Mouse (Mus musculus) embryonic facial prominence, embryonic 13.5 days (tissue): ENCODE measurements at regions not wholly inside any gene's neighbourhood (a gene's known extent, or its start where the extent isn't known, plus 50 kb on each side); places are given as distances from the start of the nearest gene placed in this dataset.
A peak's percentile ranks its signal among the peaks of the same experiment; 100 is the strongest.

Source experiments
- ATAC-seq: fragments of 200-750 bp; cut with Nextera tagmentation; 2 replicates; pipeline ENCODE4 v1.8.0; 2017; ENCODE audit warnings: low read depth; ENCODE audit not compliant: insufficient number of reproducible peaks, insufficient read depth, low FRiP score, low TSS enrichment
- H3K27ac ChIP-seq: fragments of 300-500 bp; sonication (generic); 2 replicates; pipeline ENCODE4 v1.5.1; 2015; ENCODE audit warnings: moderate library complexity, mild to moderate bottlenecking, inconsistent platforms
- H3K27me3 ChIP-seq: fragments of 300-500 bp; sonication (generic); 2 replicates; pipeline ENCODE4 v1.6.1; 2015; ENCODE audit warnings: mild to moderate bottlenecking, inconsistent platforms
- H3K36me3 ChIP-seq: fragments of 300-500 bp; sonication (generic); 2 replicates; pipeline ENCODE4 v1.6.1; 2015; ENCODE audit warnings: mild to moderate bottlenecking, inconsistent platforms
- H3K4me1 ChIP-seq: fragments of 300-500 bp; sonication (generic); 2 replicates; pipeline ENCODE4 v1.6.1; 2015; ENCODE audit warnings: inconsistent platforms
- H3K4me2 ChIP-seq: fragments of 300-500 bp; sonication (generic); 2 replicates; pipeline ENCODE4 v1.6.1; 2015; ENCODE audit warnings: moderate library complexity, mild to moderate bottlenecking, inconsistent platforms
- H3K4me3 ChIP-seq: fragments of 300-500 bp; sonication (generic); 2 replicates; pipeline ENCODE4 v1.5.1; 2015; ENCODE audit warnings: mild to moderate bottlenecking, inconsistent platforms
- H3K9ac ChIP-seq: fragments of 300-500 bp; sonication (generic); 2 replicates; pipeline ENCODE4 v1.6.1; 2015; ENCODE audit warnings: mild to moderate bottlenecking, inconsistent platforms
- H3K9me3 ChIP-seq: fragments of 300-500 bp; sonication (generic); 2 replicates; pipeline ENCODE4 v1.6.1; 2016; ENCODE audit warnings: inconsistent platforms
- WGBS: fragments of 180-500 bp; shearing (Covaris S2); methylation state at CpG from one replicate; pipeline ENCODE4 v1.1.7; 2015; ENCODE audit warnings: mixed read lengths; 5-methylcytosine and 5-hydroxymethylcytosine counted together

DNA sequence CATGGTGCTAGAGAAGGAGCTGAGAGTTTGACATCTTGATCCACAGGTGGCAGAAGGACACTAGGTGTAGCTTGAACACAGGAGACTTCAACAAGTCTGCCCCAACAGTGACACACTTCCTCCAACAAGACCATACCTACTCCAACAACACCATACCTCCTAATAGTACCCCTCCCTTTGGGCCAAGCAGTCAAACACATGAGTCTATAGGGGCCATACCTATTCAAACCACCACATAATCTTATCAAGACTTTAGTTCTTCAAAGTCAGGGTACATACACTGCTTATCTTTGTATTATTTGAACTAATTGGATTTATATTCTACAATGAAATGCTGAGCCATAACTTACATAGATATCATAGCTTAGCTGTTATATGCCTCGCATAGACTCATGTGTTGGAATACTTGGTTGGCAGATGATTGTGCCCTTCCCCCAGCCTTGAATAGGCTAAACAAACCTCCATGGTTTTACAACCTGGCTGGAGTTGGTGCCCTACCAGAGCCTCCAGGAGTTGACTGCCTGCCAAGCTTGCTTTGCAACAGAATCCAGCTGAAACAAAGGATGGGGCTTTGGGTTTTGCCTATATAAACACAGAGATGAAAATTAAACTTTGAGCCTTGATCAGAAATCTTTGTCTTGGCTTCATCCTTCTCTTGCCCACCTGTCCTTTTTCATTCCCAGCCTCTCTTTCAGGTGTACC is 103.2 kb downstream of the Gm9817 start:
- ATAC-seq = no peak
- WGBS = 85% methylated on average over 1 of the region's 1 CpGs
- no peaks in the 10 kb centered on the region for H3K9me3 ChIP-seq

GRCm38 (mm10) chr13:45189389-45189788 is 110.9 kb downstream of the Gm9817 start:
- peaks cover 8% of the 10 kb centered on the region; the same call in 1 of the 2 replicates for H3K4me1 ChIP-seq
- no peak for ATAC-seq
- no peaks in the 10 kb centered on the region for H3K36me3 ChIP-seq
- H3K27ac ChIP-seq = 0 out of 2 replicates have a peak overlapping the region, but pooled peaks have one; percentile 14
- H3K4me2 ChIP-seq = no peak overlapping the region
- H3K9me3 ChIP-seq = no peaks in the 10 kb centered on the region
- H3K4me3 ChIP-seq = no peak overlapping the region
- no peaks in the 10 kb centered on the region for H3K27me3 ChIP-seq
- H3K9ac ChIP-seq = no peak overlapping the region
- WGBS = 44% methylated on average over 6 of the region's 6 CpGs

More for the DNA sequence above, 103.2 kb downstream of the Gm9817 start:
- Histone ChIP-seq H3K9ac (no peak overlapping the region), H3K4me1 (no peaks in the 10 kb centered on the region; the same call in 1 of the 2 replicates), H3K36me3 (no peaks in the 10 kb centered on the region), H3K4me3 (no peak overlapping the region), H3K27me3 (no peaks in the 10 kb centered on the region), H3K27ac (no peak overlapping the region), H3K4me2 (no peak overlapping the region)

GRCm38 (mm10) chr13:45190151-45190550 is 111.7 kb downstream of the Gm9817 start:
- 43% methylated on average over 4 of the region's 4 CpGs for WGBS
- no peaks in the 10 kb centered on the region for H3K27me3 ChIP-seq
- peaks cover 8% of the 10 kb centered on the region; the same call in 1 of the 2 replicates for H3K4me1 ChIP-seq
- no peak overlapping the region for H3K9ac ChIP-seq
- ATAC-seq = no peak
- H3K4me2 ChIP-seq = no peak overlapping the region
- no peak overlapping the region for H3K4me3 ChIP-seq
- H3K27ac ChIP-seq = no peak overlapping the region
- H3K9me3 ChIP-seq = no peaks in the 10 kb centered on the region
- H3K36me3 ChIP-seq = no peaks in the 10 kb centered on the region

- Histone ChIP-seq H3K4me2 (peak overlapping the region; percentile 32), H3K36me3 (no peaks in the 10 kb centered on the region), H3K27ac (no peak overlapping the region), H3K4me3 (no peak overlapping the region), H3K9me3 (no peaks in the 10 kb centered on the region), H3K9ac (no peak overlapping the region), H3K4me1 (peaks cover 8% of the 10 kb centered on the region; the same call in 1 of the 2 replicates), H3K27me3 (no peaks in the 10 kb centered on the region)
- ATAC-seq = no peak
- WGBS = 23% methylated on average over 8 of the region's 8 CpGs
Measured at GRCm38 (mm10) chr13:45192079-45192478, 113.6 kb downstream of the Gm9817 start.

DNA sequence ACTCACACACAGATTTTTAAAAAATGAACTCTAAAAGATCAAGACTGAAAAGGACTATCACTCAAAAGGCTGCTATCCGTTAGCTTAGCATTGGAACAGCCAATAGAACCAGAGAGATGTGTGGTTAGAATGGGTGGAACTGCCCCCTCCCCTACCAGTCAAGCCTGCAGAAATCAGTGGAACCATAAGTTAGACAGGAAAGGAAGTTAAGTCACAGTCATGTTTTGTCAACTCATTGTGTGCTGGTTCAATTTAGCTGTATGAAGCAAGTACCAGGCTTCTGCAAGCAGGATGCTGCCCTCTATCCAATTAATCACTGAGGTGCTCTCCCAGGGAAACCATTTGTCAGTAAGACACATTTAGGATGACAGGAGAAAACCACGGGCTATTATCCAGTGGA is 117.1 kb downstream of the Gm9817 start:
- H3K9ac ChIP-seq = no peak overlapping the region
- H3K4me2 ChIP-seq = no peak overlapping the region
- no peak for ATAC-seq
- no peak overlapping the region for H3K4me3 ChIP-seq
- H3K27ac ChIP-seq = no peak overlapping the region
- no peaks in the 10 kb centered on the region for H3K27me3 ChIP-seq
- H3K9me3 ChIP-seq = no peaks in the 10 kb centered on the region
- H3K4me1 ChIP-seq = no peaks in the 10 kb centered on the region
- H3K36me3 ChIP-seq = no peaks in the 10 kb centered on the region
- 70% methylated on average over 2 of the region's 2 CpGs for WGBS

GRCm38 (mm10) chr13:45196363-45196762 is 117.9 kb downstream of the Gm9817 start:
- Histone ChIP-seq H3K4me3 (no peak overlapping the region), H3K36me3 (no peaks in the 10 kb centered on the region), H3K4me1 (no peaks in the 10 kb centered on the region), H3K4me2 (no peak overlapping the region), H3K9me3 (no peaks in the 10 kb centered on the region), H3K27ac (no peak overlapping the region), H3K9ac (no peak overlapping the region), H3K27me3 (no peaks in the 10 kb centered on the region)
- ATAC-seq = no peak

DNA sequence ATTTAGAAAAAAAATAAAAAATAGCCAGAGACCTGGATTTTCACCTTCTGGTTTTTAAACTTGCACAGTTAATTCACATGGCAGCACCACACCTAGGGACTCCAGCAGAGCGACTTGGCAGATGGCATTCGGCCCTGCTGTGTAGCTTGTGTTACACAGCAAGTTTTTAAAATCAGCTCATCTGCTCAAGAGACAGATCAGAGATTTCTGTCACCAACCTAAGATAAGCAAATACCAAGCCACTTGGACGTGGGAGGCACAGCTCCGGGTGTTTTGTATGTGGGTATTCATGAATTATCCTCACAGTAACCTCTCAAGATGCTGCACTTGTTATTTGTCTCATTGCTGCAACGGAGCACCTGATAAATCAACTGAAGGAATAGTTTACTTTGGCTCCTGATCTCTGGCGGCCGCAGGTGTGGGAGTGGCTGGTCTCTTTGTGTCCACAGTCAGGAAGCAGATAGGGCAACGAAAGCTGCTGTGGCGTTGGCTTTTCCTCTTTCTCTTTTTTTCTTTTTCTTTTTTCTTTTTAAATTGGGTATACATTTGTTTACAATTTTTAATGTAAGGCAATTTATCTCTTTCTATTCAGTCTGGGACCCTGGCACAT is 122.1 kb downstream of the Gm9817 start:
- H3K4me2 ChIP-seq = no peak overlapping the region
- ATAC-seq = no peak
- H3K4me1 ChIP-seq = no peaks in the 10 kb centered on the region
- no peaks in the 10 kb centered on the region for H3K36me3 ChIP-seq
- no peak overlapping the region for H3K27ac ChIP-seq
- 80% methylated on average over 9 of the region's 9 CpGs for WGBS
- H3K27me3 ChIP-seq = no peaks in the 10 kb centered on the region
- H3K9ac ChIP-seq = no peak overlapping the region
- no peaks in the 10 kb centered on the region for H3K9me3 ChIP-seq
- no peak overlapping the region for H3K4me3 ChIP-seq

DNA sequence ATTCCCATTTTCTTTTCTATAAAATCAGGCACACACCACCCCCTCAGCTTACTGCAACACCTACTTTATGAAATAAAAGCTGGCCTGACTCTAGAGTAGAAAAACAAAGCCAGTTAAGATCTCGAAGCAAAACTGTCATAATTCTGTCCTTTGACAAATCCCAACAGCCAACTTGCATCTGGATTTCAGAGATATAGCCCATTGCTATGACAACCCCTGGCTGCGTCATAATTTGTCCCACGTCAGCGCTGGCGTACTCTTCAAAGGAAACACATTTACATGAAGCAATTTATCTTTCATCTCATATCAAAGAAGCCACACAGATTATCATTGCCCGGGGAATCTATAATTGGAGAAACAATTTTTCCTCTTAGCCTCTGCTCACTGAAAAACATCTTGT is 126.4 kb downstream of the Gm9817 start:
- WGBS = 53% methylated on average over 6 of the region's 6 CpGs
- Histone ChIP-seq H3K4me3 (no peak overlapping the region), H3K27me3 (no peaks in the 10 kb centered on the region), H3K9ac (no peak overlapping the region), H3K4me2 (no peak overlapping the region), H3K36me3 (no peaks in the 10 kb centered on the region), H3K27ac (no peak overlapping the region), H3K9me3 (no peaks in the 10 kb centered on the region), H3K4me1 (no peaks in the 10 kb centered on the region)
- ATAC-seq = no peak

DNA sequence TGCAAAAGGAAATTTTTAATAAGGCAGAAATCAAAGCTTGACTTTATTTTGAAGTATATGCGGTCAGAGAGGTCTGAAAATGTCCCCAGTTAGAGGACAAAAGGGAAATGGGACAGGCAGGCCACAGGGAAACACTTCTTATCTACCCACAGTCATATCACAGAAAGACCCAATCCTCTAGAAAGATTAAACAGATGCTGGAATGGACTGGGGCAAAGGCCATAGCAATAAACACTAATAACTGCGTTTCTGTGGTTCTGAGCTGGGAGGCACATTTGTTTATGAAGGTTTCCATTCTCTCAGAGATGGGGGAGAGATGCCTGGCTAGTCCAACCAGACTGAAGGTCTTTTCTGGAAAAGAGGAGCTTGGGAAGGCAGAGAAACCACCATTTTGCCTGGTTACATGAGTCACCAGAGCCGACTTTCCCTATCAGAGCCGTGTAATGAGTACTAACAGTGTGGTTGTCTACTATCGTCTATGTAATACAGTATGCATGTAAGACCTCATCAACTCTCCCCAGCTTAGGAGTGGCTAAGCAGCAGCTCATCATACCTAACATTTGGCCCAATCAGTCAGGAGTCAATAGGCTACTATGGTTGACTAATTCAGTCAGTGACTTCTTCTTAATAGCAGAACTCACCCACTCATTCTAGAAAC is 130.2 kb downstream of the Gm9817 start:
- Histone ChIP-seq H3K4me1 (peaks cover 11% of the 10 kb centered on the region), H3K36me3 (no peaks in the 10 kb centered on the region), H3K27me3 (no peaks in the 10 kb centered on the region), H3K4me3 (no peak overlapping the region), H3K27ac (no peak overlapping the region), H3K9ac (no peak overlapping the region), H3K9me3 (no peaks in the 10 kb centered on the region), H3K4me2 (no peak overlapping the region)
- WGBS = 78% methylated on average over 5 of the region's 5 CpGs
- no peak for ATAC-seq

GRCm38 (mm10) chr13:45211241-45211640 is 132.7 kb downstream of the Gm9817 start:
- Histone ChIP-seq H3K9ac (no peak overlapping the region), H3K9me3 (no peaks in the 10 kb centered on the region), H3K4me3 (no peak overlapping the region), H3K36me3 (no peaks in the 10 kb centered on the region), H3K4me1 (peaks cover 16% of the 10 kb centered on the region), H3K4me2 (no peak overlapping the region), H3K27ac (no peak overlapping the region), H3K27me3 (no peaks in the 10 kb centered on the region)
- WGBS = 52% methylated on average over 9 of the region's 9 CpGs
- no peak for ATAC-seq

- ATAC-seq = no peak
- no peak overlapping the region for H3K4me3 ChIP-seq
- peak overlapping the region; percentile 24; the same call in 1 of the 2 replicates for H3K27ac ChIP-seq
- H3K4me2 ChIP-seq = no peak overlapping the region
- peaks cover 16% of the 10 kb centered on the region for H3K4me1 ChIP-seq
- H3K27me3 ChIP-seq = no peaks in the 10 kb centered on the region
- no peaks in the 10 kb centered on the region for H3K36me3 ChIP-seq
- no peaks in the 10 kb centered on the region for H3K9me3 ChIP-seq
- H3K9ac ChIP-seq = no peak overlapping the region
- 26% methylated on average over 5 of the region's 5 CpGs for WGBS
Measured at GRCm38 (mm10) chr13:45213116-45213834, 134.8 kb downstream of the Gm9817 start.
